Mouse (Mus musculus) forebrain, postnatal 0 days (tissue): ENCODE results near the gene Sugp1. TPM values are rescaled to one million over a fixed set of nuclear protein-coding genes. Genes with fewer than 3 reads are reported as not detected.
"Not testable (repeated sequence)": the region's sequence is repeated elsewhere in the genome, so short reads cannot be mapped to it uniquely, and the experiment has no call there.

Experiments
- ATAC-seq: fragments of 200-750 bp; cut with Nextera tagmentation; 2 replicates; pipeline ENCODE4 v1.8.0; 2017; ENCODE audit warnings: mild to moderate bottlenecking, moderate library complexity
- DNase-seq: peaks from one replicate; pipeline ENCODE4 v3.0.0-alpha.2; 2015
- H3K27ac ChIP-seq: fragments of 300-500 bp; sonication (generic); 2 replicates; pipeline ENCODE4 v1.5.1; 2014; ENCODE audit warnings: low read depth, mild to moderate bottlenecking, antibody characterized with exemption, low read length, moderate library complexity, mixed read lengths
- H3K27me3 ChIP-seq: fragments of 300-500 bp; sonication (generic); 2 replicates; pipeline ENCODE4 v1.6.1; 2014; ENCODE audit warnings: mild to moderate bottlenecking, low read length, mixed read lengths; ENCODE audit not compliant: insufficient read depth
- H3K36me3 ChIP-seq: fragments of 300-500 bp; sonication (generic); 2 replicates; pipeline ENCODE4 v1.6.1; 2014; ENCODE audit warnings: mild to moderate bottlenecking, moderate library complexity; ENCODE audit not compliant: insufficient read depth
- H3K4me1 ChIP-seq: fragments of 300-500 bp; sonication (generic); 2 replicates; pipeline ENCODE4 v1.6.1; 2014; ENCODE audit warnings: antibody characterized with exemption; ENCODE audit not compliant: insufficient read depth
- H3K4me2 ChIP-seq: fragments of 300-500 bp; sonication (generic); 2 replicates; pipeline ENCODE4 v1.6.1; 2014; ENCODE audit warnings: low read depth, mild to moderate bottlenecking, moderate library complexity
- H3K4me3 ChIP-seq: fragments of 300-500 bp; sonication (generic); 2 replicates; pipeline ENCODE4 v1.5.1; 2014; ENCODE audit warnings: low read depth, low read length, mixed read lengths
- H3K9ac ChIP-seq: fragments of 300-500 bp; sonication (generic); 2 replicates; pipeline ENCODE4 v1.6.1; 2014; ENCODE audit warnings: mild to moderate bottlenecking
- H3K9me3 ChIP-seq: fragments of 300-500 bp; sonication (generic); 2 replicates; pipeline ENCODE4 v1.6.1; 2016; ENCODE audit warnings: low read length
- CTCF ChIP-seq: sonication (generic); IDR thresholded peaks from 2 replicates; pipeline ENCODE4 v1.5.1; 2016; ENCODE audit warnings: antibody characterized with exemption, control low read depth, low read depth
- WGBS: fragments of 180-500 bp; shearing (Covaris S2); extraction: QIAGEN DNeasy Blood & Tissue Kit; methylation state at CpG from one replicate; pipeline ENCODE4 v1.1.7; 2014; 5-methylcytosine and 5-hydroxymethylcytosine counted together
- polyA plus RNA-seq: library from polyadenylated mRNA; unstranded; fragments of >200 nt; fragmentation: Nextera tagmentation; extraction: Ambion mirVana; gene quantifications from 2 replicates; pipeline ENCODE4 v1.2.1, GENCODE M21; 2015
- total RNA-seq: library from RNA; depleted of rRNA; stranded (reverse); fragments of >200 nt; gene quantifications from 2 replicates; pipeline ENCODE4 v1.2.3, GENCODE M21; 2014

The Sugp1 gene
- total and polyA plus RNA-seq, 2 experiments from 2014 or later = 20.9 to 46.1 TPM

DNA sequence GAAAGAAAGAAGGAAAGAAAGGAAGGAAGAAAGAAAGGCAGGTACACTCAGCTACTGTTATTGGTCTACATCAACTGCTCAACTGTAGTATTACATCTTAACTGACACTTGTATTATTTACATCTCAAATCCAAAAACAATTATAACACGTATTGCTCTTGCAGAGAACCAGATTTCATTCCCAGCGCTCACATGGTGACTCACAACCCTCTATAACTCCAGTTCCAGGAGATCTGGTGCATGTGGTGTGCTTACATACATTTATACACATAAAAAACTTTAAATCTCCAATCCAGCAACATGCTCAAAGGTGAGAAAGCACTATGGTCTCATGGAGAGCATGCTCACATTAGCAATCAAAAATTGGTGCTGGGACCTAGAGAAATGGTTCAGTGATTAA, 42.4 kb upstream of the Sugp1 start:
- no peak for ATAC-seq
- Histone ChIP-seq H3K4me3 (no peak overlapping the region), H3K27ac (no peak overlapping the region), H3K9me3 (no peaks in the 10 kb centered on the region), H3K27me3 (no peaks in the 10 kb centered on the region), H3K4me1 (0 out of 2 replicates have a peak, but pooled peaks cover 5% of the 10 kb centered on the region), H3K36me3 (no peaks in the 10 kb centered on the region), H3K9ac (no peak overlapping the region), H3K4me2 (no peak overlapping the region)
- 71% methylated on average over 2 of the region's 2 CpGs for WGBS
- no peak for DNase-seq
- no peak for TF ChIP-seq CTCF

DNA sequence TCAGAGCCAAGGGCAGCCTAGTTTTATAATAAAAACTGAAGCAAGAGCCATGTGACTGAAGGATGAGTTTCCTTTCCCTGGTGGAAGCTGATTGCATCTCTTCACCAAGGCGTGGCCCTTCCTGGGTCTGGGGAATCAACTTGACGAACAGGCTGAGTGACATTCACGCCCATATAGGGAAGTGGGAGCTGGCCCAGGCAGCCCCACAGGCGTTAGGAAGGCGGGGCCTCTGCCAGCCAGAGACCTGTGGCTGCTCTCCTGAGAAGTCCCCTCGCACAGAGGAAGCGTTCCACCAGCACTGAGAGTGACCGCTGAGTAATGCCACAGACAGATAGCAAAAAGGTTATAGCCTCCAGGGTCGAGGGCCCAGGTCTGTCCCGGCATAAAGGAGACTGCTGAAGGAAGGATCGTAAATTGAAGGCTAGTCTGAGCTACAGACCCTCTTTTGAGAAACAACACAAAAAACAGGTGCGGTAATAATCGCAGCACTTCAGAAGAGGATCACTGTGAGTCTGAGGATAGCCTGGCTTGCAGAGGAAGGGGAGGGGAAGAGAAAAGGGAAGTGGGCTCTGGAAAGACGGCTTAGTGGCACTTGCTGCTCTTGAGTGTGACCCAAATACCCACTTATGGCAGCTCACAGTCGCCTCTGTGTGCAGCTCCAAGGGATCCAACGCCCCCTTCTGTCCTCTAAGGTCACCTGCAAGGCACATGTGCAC, 41.3 kb upstream of the Sugp1 start:
- ATAC-seq (peak; percentile 54; the same call in 1 of the 2 replicates), DNase-seq (no peak)
- no peak overlapping the region for H3K4me2 ChIP-seq
- peak; percentile 58 for TF ChIP-seq CTCF
- H3K36me3 ChIP-seq = no peaks in the 10 kb centered on the region
- H3K4me1 ChIP-seq = no peaks in the 10 kb centered on the region
- H3K9ac ChIP-seq = no peak overlapping the region
- WGBS = 7% methylated on average over 16 of the region's 16 CpGs
- no peak overlapping the region for H3K27ac ChIP-seq
- H3K27me3 ChIP-seq = no peaks in the 10 kb centered on the region
- H3K4me3 ChIP-seq = no peak overlapping the region
- H3K9me3 ChIP-seq = no peaks in the 10 kb centered on the region

DNA sequence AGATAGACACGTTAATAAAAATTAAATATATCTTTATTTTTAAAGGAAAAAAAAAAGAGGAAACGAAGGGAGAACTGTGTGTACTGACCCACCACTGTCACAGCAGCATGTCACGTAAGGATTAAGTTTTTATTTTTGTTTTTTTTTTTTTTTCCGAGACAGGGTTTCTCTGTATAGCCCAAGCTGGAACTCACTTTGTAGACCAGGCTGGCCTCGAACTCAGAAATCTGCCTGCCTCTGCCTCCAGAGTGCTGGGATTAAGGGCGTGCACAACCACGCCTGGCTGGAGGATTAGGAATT, 40.8 kb upstream of the Sugp1 start:
- not testable (repeated sequence) for H3K4me2 ChIP-seq, ATAC-seq, H3K27ac ChIP-seq, DNase-seq, H3K4me3 ChIP-seq, H3K36me3 ChIP-seq, H3K4me1 ChIP-seq, H3K9ac ChIP-seq, H3K9me3 ChIP-seq, H3K27me3 ChIP-seq
- WGBS = 45% methylated on average over 7 of the region's 7 CpGs

DNA sequence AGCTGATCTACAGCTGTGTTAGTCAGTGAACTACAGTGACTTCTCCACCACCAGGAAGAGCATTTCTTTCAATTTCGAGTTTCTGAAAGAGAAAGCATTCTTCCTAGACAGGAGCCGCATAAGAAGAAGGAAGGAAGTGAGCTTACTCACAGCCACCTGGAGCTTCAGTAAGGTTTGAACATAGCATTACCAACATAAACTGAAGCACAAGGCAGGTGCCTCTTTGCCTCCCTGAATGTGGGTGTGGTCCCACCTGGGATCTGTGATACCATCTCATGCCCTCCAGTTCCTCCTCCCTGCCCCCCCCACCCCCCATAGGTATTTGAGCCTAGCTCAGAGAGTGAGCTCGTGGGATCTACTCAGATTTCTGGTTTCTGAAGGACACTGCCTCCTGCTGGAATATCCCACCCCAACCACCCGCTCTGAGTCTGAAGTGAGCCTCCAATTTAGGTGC, 39.4 kb upstream of the Sugp1 start:
- 56% methylated on average over 4 of the region's 4 CpGs for WGBS
- H3K27me3 ChIP-seq = no peaks in the 10 kb centered on the region

DNA sequence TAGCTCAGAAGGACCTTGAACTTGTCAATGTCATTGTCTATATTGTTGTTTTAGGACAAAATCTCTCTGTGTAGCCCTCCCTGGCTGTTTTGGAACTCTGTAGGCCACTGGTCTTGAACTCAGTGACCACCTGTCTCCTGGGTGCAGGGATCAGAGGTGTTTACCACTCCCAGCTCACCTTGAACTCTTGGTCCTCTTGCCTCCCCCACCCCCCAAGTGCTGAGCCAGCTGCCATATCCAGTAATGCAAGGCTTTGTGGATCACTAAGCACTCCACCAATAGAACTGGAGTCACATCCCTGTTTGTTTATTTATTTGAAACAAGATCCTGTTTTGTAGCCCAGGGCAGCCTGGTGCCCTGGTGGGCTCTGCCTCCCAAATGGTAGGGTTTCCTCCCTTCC, 38.3 kb upstream of the Sugp1 start:
- DNase-seq = no peak
- TF ChIP-seq CTCF = no peak
- H3K27me3 ChIP-seq = no peaks in the 10 kb centered on the region
- no peaks in the 10 kb centered on the region for H3K9me3 ChIP-seq
- H3K9ac ChIP-seq = no peak overlapping the region
- no peak overlapping the region for H3K4me3 ChIP-seq
- H3K27ac ChIP-seq = no peak overlapping the region
- H3K4me1 ChIP-seq = no peaks in the 10 kb centered on the region
- H3K36me3 ChIP-seq = no peaks in the 10 kb centered on the region
- no peak overlapping the region for H3K4me2 ChIP-seq
- no peak for ATAC-seq

More for the DNA sequence above, 39.4 kb upstream of the Sugp1 start:
- no peak overlapping the region for H3K4me3 ChIP-seq
- no peak overlapping the region for H3K9ac ChIP-seq
- DNase-seq = no peak
- no peaks in the 10 kb centered on the region for H3K4me1 ChIP-seq
- TF ChIP-seq CTCF = 0 out of 2 replicates have a peak, but pooled peaks have one; percentile 8
- H3K9me3 ChIP-seq = no peaks in the 10 kb centered on the region
- no peak for ATAC-seq
- H3K36me3 ChIP-seq = no peaks in the 10 kb centered on the region
- H3K4me2 ChIP-seq = no peak overlapping the region
- no peak overlapping the region for H3K27ac ChIP-seq

DNA sequence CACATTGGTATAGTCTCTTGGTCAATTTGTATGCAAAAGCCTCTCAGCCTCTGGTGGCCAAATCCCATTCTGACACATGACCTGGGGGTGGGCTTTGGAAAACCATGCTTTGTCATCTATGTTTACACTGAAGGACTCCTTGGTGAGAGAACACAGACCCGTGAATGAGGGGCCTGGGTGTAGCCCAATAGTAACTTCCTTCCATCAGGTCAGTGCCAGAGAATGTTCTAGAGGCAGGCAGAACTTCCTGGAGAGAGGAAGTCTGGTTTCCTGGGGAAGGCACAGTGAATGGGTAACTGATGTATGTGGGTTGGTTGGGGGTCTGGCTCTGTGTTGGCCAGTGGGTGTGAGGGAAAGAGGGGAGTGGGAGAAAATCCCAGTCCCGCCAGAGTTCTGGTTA, 37.4 kb upstream of the Sugp1 start:
- H3K4me3 ChIP-seq = no peak overlapping the region
- no peaks in the 10 kb centered on the region for H3K27me3 ChIP-seq
- no peak overlapping the region for H3K27ac ChIP-seq
- no peak overlapping the region for H3K9ac ChIP-seq
- ATAC-seq (no peak), DNase-seq (no peak)
- TF ChIP-seq CTCF = no peak
- H3K36me3 ChIP-seq = no peaks in the 10 kb centered on the region
- WGBS = 50% methylated on average over 2 of the region's 2 CpGs
- H3K4me1 ChIP-seq = no peaks in the 10 kb centered on the region
- no peak overlapping the region for H3K4me2 ChIP-seq
- no peaks in the 10 kb centered on the region for H3K9me3 ChIP-seq

DNA sequence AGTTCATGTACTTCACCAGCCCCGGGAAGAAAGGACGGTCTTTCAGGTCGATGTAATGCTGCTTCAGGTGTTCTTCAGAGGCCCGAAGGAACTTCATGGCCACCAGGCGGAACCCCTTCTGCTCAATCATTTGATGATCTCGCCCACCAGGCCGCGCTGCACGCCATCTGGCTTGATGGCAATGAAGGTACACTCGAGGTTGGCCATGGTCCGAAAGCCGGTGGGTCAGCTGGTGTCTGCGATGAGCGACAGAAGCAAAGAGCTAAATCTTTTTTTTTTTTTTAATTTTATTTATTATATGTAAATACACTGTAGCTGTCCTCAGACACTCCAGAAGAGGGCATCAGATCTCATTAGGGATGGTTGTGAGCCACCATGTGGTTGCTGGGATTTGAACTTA, 31.8 kb upstream of the Sugp1 start:
- WGBS = 91% methylated on average over 14 of the region's 14 CpGs
- H3K4me3 ChIP-seq, H3K9ac ChIP-seq, H3K4me2 ChIP-seq, DNase-seq, H3K9me3 ChIP-seq, H3K27ac ChIP-seq, H3K36me3 ChIP-seq, H3K4me1 ChIP-seq, H3K27me3 ChIP-seq, ATAC-seq: not testable (repeated sequence)
- 0 out of 2 replicates have a peak, but pooled peaks have one; percentile 2 for TF ChIP-seq CTCF
